Mouse (Mus musculus) hindbrain, embryonic 10.5 days (tissue): Measurements from ENCODE around the gene Coq8b. TPM values are rescaled to one million over a fixed set of nuclear protein-coding genes. Genes with fewer than 3 reads are reported as not detected.
"Not testable (repeated sequence)": the region's sequence is repeated elsewhere in the genome, so short reads cannot be mapped to it uniquely, and the experiment has no call there.

Experiments
- DNase-seq: peaks from one replicate; pipeline ENCODE4 v3.0.0-alpha.2; 2017; ENCODE audit warnings: low spot score
- H3K27ac ChIP-seq: fragments of 300-500 bp; sonication (generic); 2 replicates; pipeline ENCODE4 v1.5.1; 2016; ENCODE audit warnings: mild to moderate bottlenecking, moderate library complexity
- H3K27me3 ChIP-seq: fragments of 300-500 bp; sonication (generic); 2 replicates; pipeline ENCODE4 v1.6.1; 2016; ENCODE audit warnings: mild to moderate bottlenecking; ENCODE audit not compliant: poor library complexity, insufficient read depth, severe bottlenecking
- H3K36me3 ChIP-seq: fragments of 300-500 bp; sonication (generic); 2 replicates; pipeline ENCODE4 v1.6.1; 2016; ENCODE audit warnings: mild to moderate bottlenecking, moderate library complexity
- H3K4me1 ChIP-seq: fragments of 300-500 bp; sonication (generic); replicated peaks from 2 replicates; pipeline ENCODE4 v1.6.1; 2016; ENCODE audit warnings: mild to moderate bottlenecking
- H3K4me3 ChIP-seq: fragments of 300-500 bp; sonication (generic); 2 replicates; pipeline ENCODE4 v1.5.1; 2016; ENCODE audit warnings: mild to moderate bottlenecking, moderate library complexity
- H3K9me3 ChIP-seq: fragments of 300-500 bp; sonication (generic); 2 replicates; pipeline ENCODE4 v1.6.1; 2016; ENCODE audit warnings: mild to moderate bottlenecking, moderate library complexity
- WGBS: fragments of 180-500 bp; shearing (Covaris S2); methylation state at CpG from one replicate; pipeline ENCODE4 v1.1.7; 2016; 5-methylcytosine and 5-hydroxymethylcytosine counted together
- polyA plus RNA-seq: library from polyadenylated mRNA; unstranded; fragments of >200 nt; fragmentation: Nextera tagmentation; extraction: Ambion mirVana; gene quantifications from 2 replicates; pipeline ENCODE4 v1.2.1, GENCODE M21; 2016

The Coq8b gene
- polyA plus RNA-seq, 1 experiment from 2014 or later: 27.2 TPM

GRCm38 (mm10) chr7:27235726-27236125 is 2.9 kb downstream of the Coq8b start:
- Histone ChIP-seq H3K27me3 (no peaks in the 10 kb centered on the region), H3K36me3 (peaks cover 32% of the 10 kb centered on the region), H3K9me3 (no peaks in the 10 kb centered on the region), H3K27ac (no peak overlapping the region), H3K4me3 (no peak overlapping the region), H3K4me1 (peaks cover 24% of the 10 kb centered on the region)
- WGBS: 94% methylated on average over 2 of the region's 2 CpGs
- DNase-seq: no peak

DNA sequence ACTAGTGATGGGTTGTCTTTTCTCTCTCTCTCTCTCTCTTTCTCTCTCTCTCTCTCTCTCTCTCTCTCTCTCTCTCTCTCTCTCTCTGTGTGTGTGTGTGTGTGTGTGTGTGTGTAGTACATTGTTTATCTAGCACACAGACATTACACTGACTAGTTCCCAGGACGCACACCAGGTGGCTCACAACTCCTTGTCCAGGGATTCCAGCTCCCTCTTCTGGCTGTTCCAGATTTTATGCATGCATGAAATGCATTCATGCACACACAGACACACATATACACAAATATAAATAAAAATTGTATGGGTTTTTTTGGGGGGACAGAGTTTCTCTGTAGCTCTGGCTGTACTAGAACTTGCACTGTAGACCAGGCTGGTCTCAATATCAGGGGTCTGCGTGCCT is 4.7 kb downstream of the Coq8b start:
- Histone ChIP-seq H3K4me3 (no peak overlapping the region), H3K9me3 (no peaks in the 10 kb centered on the region), H3K4me1 (peaks cover 16% of the 10 kb centered on the region), H3K36me3 (peaks cover 49% of the 10 kb centered on the region), H3K27ac (no peak overlapping the region), H3K27me3 (no peaks in the 10 kb centered on the region)
- WGBS: 89% methylated on average over 2 of the region's 2 CpGs
- DNase-seq: no peak

DNA sequence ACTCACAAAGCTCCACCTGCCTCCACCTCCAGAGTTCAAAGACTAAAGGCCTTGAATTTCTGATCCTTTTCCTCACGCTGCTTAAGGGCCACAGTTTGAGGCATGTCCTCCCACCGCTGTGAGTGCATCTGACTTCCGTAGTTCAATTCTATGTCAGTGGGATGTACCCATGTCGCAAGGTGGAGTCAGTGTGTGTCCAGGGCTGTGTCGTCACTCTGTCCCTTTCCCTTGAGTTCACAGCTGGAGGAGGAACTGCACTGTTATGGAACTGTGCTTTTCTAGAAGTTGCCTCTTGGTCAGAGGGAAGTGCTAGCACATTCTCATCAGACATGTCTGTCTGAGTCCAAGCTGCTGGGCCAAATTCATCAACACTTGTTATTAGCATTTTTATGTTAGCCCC is 5.7 kb downstream of the Coq8b start:
- 91% methylated on average over 5 of the region's 5 CpGs for WGBS
- H3K36me3 ChIP-seq: peaks cover 60% of the 10 kb centered on the region
- no peaks in the 10 kb centered on the region for H3K27me3 ChIP-seq
- H3K27ac ChIP-seq: no peak overlapping the region
- H3K4me3 ChIP-seq: no peak overlapping the region
- peaks cover 9% of the 10 kb centered on the region for H3K4me1 ChIP-seq
- no peaks in the 10 kb centered on the region for H3K9me3 ChIP-seq
- no peak for DNase-seq

DNA sequence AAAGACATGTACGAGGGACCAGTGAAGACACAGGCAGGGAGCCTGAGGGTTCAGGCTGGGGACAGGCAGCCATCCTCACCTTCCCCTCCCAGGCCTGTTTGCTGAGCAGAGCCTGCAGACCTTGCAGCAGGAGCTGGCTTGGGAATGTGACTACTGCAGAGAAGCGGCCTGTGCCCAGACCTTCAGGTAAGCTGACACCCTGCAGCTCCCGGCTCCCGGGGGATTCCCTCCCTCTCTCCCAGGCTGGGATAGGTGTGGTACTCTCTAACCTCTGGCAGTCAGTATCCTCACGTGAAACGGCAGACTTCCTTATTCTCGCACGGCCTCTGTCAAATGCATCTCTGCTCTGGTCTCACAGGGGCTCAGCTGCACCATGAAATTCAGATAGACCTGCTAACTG is 10.4 kb downstream of the Coq8b start:
- DNase-seq: no peak
- Histone ChIP-seq H3K36me3 (peaks cover 79% of the 10 kb centered on the region), H3K27ac (no peak overlapping the region), H3K9me3 (peaks cover 3% of the 10 kb centered on the region; the same call in 1 of the 2 replicates), H3K27me3 (no peaks in the 10 kb centered on the region), H3K4me3 (no peak overlapping the region), H3K4me1 (no peaks in the 10 kb centered on the region)
- WGBS: 66% methylated on average over 8 of the region's 8 CpGs

DNA sequence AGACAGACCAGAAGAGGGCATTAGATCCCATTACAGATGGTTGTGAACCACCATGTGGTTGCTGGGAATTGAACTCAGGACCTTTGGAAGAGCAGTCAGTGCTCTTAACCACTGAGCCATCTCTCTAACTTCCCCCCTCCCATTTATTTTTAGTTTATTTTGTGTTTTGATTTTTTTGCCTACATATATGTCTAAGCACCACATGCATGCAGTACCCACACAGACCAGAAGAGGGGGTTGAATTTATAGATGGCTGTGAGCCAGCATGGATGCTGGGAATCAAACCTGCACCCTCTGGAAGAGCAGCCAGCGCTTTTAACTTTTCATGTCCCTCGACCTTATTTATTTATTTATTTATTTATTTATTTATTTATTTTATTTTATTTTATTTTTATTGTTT is 11.3 kb downstream of the Coq8b start:
- peaks cover 74% of the 10 kb centered on the region for H3K36me3 ChIP-seq
- not testable (repeated sequence) for H3K27ac ChIP-seq, H3K4me1 ChIP-seq, H3K4me3 ChIP-seq, H3K27me3 ChIP-seq, H3K9me3 ChIP-seq, DNase-seq
- 82% methylated on average over 2 of the region's 2 CpGs for WGBS

- no peak overlapping the region for H3K4me3 ChIP-seq
- 84% methylated on average over 2 of the region's 2 CpGs for WGBS
- no peaks in the 10 kb centered on the region for H3K4me1 ChIP-seq
- no peak overlapping the region for H3K27ac ChIP-seq
- H3K36me3 ChIP-seq: peaks cover 54% of the 10 kb centered on the region
- DNase-seq: no peak
- no peaks in the 10 kb centered on the region for H3K27me3 ChIP-seq
- H3K9me3 ChIP-seq: peaks cover 3% of the 10 kb centered on the region; the same call in 1 of the 2 replicates
These were observed 16.3 kb downstream of the Coq8b start for GRCm38 (mm10) chr7:27249146-27249545.

- H3K4me3 ChIP-seq: no peak overlapping the region
- peaks cover 3% of the 10 kb centered on the region; the same call in 1 of the 2 replicates for H3K9me3 ChIP-seq
- WGBS: 93% methylated on average over 5 of the region's 5 CpGs
- H3K27me3 ChIP-seq: no peaks in the 10 kb centered on the region
- peaks cover 62% of the 10 kb centered on the region for H3K36me3 ChIP-seq
- no peak for DNase-seq
- H3K4me1 ChIP-seq: no peaks in the 10 kb centered on the region
- no peak overlapping the region for H3K27ac ChIP-seq
These were observed 17.1 kb downstream of the Coq8b start for GRCm38 (mm10) chr7:27249928-27250327.

DNA sequence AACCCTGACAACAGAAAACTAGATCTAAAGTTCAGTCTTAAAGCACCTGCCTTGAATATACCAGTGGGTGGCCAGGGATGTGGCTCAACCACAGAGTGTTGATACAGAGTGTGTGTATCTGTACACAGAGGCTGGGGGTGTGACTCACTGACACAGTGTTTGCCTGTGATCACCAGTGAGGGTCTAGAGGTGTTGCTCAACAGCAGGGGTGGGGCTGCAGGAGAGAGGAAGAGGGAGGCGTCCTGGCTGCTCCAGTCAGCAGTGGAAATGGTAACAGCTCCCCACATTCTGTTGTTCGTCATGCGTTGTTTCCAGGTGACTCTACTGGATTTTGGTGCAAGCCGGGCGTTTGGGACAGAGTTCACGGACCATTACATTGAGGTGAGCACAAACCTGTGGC is 19.1 kb downstream of the Coq8b start:
- Histone ChIP-seq H3K4me1 (peaks cover 11% of the 10 kb centered on the region), H3K27me3 (0 out of 2 replicates have a peak, but pooled peaks cover under 1% of the 10 kb centered on the region), H3K9me3 (peaks cover 3% of the 10 kb centered on the region; the same call in 1 of the 2 replicates), H3K36me3 (peaks cover 49% of the 10 kb centered on the region), H3K4me3 (no peak overlapping the region), H3K27ac (no peak overlapping the region)
- 88% methylated on average over 6 of the region's 6 CpGs for WGBS
- DNase-seq: no peak

- no peak overlapping the region for H3K4me3 ChIP-seq
- 75% methylated on average over 3 of the region's 3 CpGs for WGBS
- H3K27me3 ChIP-seq: 0 out of 2 replicates have a peak, but pooled peaks cover 3% of the 10 kb centered on the region
- H3K27ac ChIP-seq: peak overlapping the region; percentile 93; the same call in 1 of the 2 replicates
- peak; percentile 18 for DNase-seq
- no peaks in the 10 kb centered on the region for H3K9me3 ChIP-seq
- H3K36me3 ChIP-seq: peaks cover 32% of the 10 kb centered on the region
- H3K4me1 ChIP-seq: peaks cover 47% of the 10 kb centered on the region
These were observed 22.9 kb downstream of the Coq8b start for GRCm38 (mm10) chr7:27255721-27256120.

DNA sequence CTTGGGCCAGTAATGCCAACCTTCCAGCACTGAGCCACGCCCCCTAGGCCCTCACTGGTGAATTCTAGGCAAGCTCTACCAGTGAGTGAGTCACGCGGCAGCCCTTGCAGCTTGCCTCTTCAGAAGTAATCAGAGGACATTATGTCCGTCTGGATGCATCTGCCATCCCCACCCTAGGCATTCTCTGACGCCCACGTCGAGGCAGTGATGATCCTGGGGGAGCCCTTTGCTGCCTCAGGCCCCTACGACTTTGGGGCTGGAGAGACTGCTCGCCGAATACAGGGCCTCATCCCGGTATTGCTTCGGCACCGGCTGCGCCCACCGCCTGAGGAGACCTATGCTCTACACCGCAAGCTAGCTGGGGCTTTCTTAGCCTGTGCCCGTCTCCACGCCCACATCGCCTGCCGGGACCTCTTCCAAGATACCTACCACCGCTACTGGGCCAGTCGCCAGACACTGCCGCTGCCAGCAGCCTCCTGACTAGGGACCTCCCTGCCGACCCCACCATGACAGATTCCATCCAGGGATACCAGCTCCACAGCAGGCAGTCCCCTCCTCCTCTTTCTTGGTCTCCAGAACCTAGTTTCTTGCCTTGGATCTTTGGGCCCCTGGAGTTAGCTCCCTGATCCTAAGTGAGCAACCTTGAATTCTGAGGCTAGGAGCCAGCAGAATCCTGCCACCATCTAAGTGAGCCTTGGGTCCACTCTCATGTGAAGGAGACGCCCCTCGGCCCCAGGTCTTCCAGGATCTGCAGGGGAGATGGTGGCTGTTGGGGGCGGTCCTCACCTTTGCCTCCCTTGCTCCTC is 24.4 kb downstream of the Coq8b start:
- Histone ChIP-seq H3K9me3 (no peaks in the 10 kb centered on the region), H3K4me1 (peaks cover 60% of the 10 kb centered on the region), H3K4me3 (peak overlapping the region; percentile 83), H3K27me3 (0 out of 2 replicates have a peak, but pooled peaks cover 3% of the 10 kb centered on the region), H3K36me3 (peaks cover 27% of the 10 kb centered on the region), H3K27ac (peak overlapping the region; percentile 93)
- 11% methylated on average over 27 of the region's 27 CpGs for WGBS
- peak; percentile 44 for DNase-seq

DNA sequence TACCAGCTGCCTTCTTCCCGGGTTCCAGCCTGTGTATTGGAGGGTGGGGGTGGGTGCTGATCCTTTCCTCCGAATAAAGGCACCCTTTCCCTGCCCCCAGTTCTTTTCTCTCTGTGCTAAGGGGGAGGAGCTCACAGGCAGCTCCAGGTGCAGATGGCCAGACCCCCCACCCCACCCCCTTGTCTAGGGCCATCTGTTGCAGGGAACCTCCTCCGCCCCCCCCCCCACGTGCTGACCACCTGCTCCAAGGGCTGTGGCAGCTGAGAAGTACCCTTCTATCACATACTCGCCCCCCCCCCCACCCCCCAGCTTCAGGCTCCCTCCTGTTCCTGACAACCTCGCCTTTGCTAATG is 25.0 kb downstream of the Coq8b start:
- peak overlapping the region; percentile 83 for H3K4me3 ChIP-seq
- H3K36me3 ChIP-seq: peaks cover 28% of the 10 kb centered on the region
- peak overlapping the region; percentile 93 for H3K27ac ChIP-seq
- no peaks in the 10 kb centered on the region for H3K9me3 ChIP-seq
- peaks cover 60% of the 10 kb centered on the region for H3K4me1 ChIP-seq
- WGBS: under 1% methylated on average over 6 of the region's 6 CpGs
- H3K27me3 ChIP-seq: 0 out of 2 replicates have a peak, but pooled peaks cover 3% of the 10 kb centered on the region
- DNase-seq: peak; percentile 68

- peak; percentile 96 for DNase-seq
- Histone ChIP-seq H3K9me3 (no peaks in the 10 kb centered on the region), H3K27me3 (0 out of 2 replicates have a peak, but pooled peaks cover 3% of the 10 kb centered on the region), H3K4me1 (peaks cover 60% of the 10 kb centered on the region), H3K4me3 (peak within 1 kb of the TSS; percentile 83), H3K27ac (peak within 1 kb of the TSS; percentile 93), H3K36me3 (peaks cover 31% of the 10 kb centered on the region)
- WGBS: under 1% methylated on average over 47 of the region's 47 CpGs
These were observed 25.5 kb downstream of the Coq8b start, which contains the start of gene Numbl for GRCm38 (mm10) chr7:27258205-27258899. Numbl (plus strand) TSS chr7:27258433.

DNA sequence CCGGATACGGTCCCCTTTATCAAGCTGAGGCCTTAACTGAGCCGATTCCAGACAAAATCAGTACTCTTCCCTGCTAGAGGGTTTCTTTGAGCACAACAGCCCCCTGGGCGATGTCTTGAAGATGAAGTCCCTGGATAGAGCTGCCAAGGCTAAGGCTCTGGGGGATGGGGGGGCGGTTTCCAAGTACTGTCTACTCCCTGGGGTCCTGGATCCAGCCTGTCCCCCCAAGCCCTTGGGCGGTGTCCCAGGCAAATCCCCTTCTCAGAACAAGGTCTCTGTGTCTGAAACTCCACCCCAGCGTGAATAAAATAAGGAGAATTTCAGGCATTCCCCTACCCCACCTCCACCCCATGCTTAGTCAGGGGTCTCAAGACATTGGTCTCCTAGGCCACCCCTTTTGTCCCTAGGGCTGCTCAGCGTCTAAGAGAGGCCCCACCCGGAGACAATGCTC is 26.5 kb downstream of the Coq8b start:
- WGBS: 2% methylated on average over 9 of the region's 9 CpGs
- peak; percentile 52 for DNase-seq
- Histone ChIP-seq H3K27ac (peak overlapping the region; percentile 93), H3K4me3 (peak overlapping the region; percentile 83), H3K36me3 (peaks cover 37% of the 10 kb centered on the region), H3K9me3 (no peaks in the 10 kb centered on the region), H3K27me3 (0 out of 2 replicates have a peak, but pooled peaks cover 3% of the 10 kb centered on the region), H3K4me1 (peaks cover 60% of the 10 kb centered on the region)
